Mouse (Mus musculus) myocyte (in vitro differentiated cells): ENCODE measurements at regions not wholly inside any gene's neighbourhood (a gene's known extent, or its start where the extent isn't known, plus 50 kb on each side); places are given as distances from the start of the nearest gene placed in this dataset.

Source experiments
- H3K27me3 ChIP-seq: one replicate; pipeline ENCODE4 v1.6.1; 2011; ENCODE audit not compliant: control insufficient read depth, insufficient read depth, insufficient read length
- H3K36me3 ChIP-seq: one replicate; pipeline ENCODE4 v1.6.1; 2011; ENCODE audit not compliant: control insufficient read depth, insufficient read depth
- H3K4me2 ChIP-seq: one replicate; pipeline ENCODE4 v1.6.1; 2011; ENCODE audit warnings: low read depth, control low read depth
- H3K4me3 ChIP-seq: one replicate; pipeline ENCODE4 v1.5.1; 2011; ENCODE audit warnings: mild to moderate bottlenecking, control low read depth, moderate library complexity
- H3K79me2 ChIP-seq: one replicate; pipeline ENCODE4 v1.6.1; 2011; ENCODE audit not compliant: control insufficient read depth, insufficient read depth
- H3ac ChIP-seq: one replicate; pipeline ENCODE4 v1.6.1; 2011; ENCODE audit not compliant: control insufficient read depth, insufficient read length
- CEBPB ChIP-seq: IDR thresholded peaks from 2 replicates; pipeline ENCODE4 v1.6.1; 2011; ENCODE audit warnings: mild to moderate bottlenecking, moderate library complexity; ENCODE audit not compliant: poor library complexity, insufficient read depth, severe bottlenecking
- E2F4 ChIP-seq: IDR thresholded peaks from one replicate; pipeline ENCODE4 v1.6.1; 2011; ENCODE audit warnings: mild to moderate bottlenecking, control low read depth, moderate library complexity; ENCODE audit not compliant: insufficient read depth
- MAX ChIP-seq: IDR thresholded peaks from one replicate; pipeline ENCODE4 v1.6.1; 2011; ENCODE audit warnings: low read depth, mild to moderate bottlenecking, control low read depth
- MYOD1 ChIP-seq, 3 experiments: IDR thresholded peaks; one replicate each; pipeline ENCODE4 v1.6.1; 2011; ENCODE audit warnings: control low read depth in 2 of 3, low read depth in 2 of 3, mild to moderate bottlenecking in 2 of 3, moderate library complexity in 1 of 3; ENCODE audit not compliant: insufficient read length in 2 of 3, control insufficient read depth in 1 of 3
- MYOG ChIP-seq, 3 experiments: IDR thresholded peaks; one replicate each; pipeline ENCODE4 v1.6.1; 2011; ENCODE audit warnings: control low read depth in 2 of 3, low read depth in 2 of 3, mild to moderate bottlenecking in 2 of 3; ENCODE audit not compliant: insufficient read length in 2 of 3, control insufficient read depth in 1 of 3, insufficient read depth in 1 of 3
- POLR2A ChIP-seq: IDR thresholded peaks from one replicate; pipeline ENCODE4 v1.6.1; 2011; ENCODE audit warnings: low read depth, mild to moderate bottlenecking, control low read depth, moderate library complexity; ENCODE audit not compliant: insufficient read length
- POLR2AphosphoS2 ChIP-seq: IDR thresholded peaks from one replicate; pipeline ENCODE4 v1.6.1; 2011; ENCODE audit warnings: low read depth, control low read depth; ENCODE audit not compliant: insufficient read length
- REST ChIP-seq: IDR thresholded peaks from one replicate; pipeline ENCODE4 v1.6.1; 2011; ENCODE audit warnings: mild to moderate bottlenecking, control low read depth, moderate library complexity; ENCODE audit not compliant: insufficient read depth, insufficient read length
- SRF ChIP-seq: IDR thresholded peaks from one replicate; pipeline ENCODE4 v1.6.1; 2011; ENCODE audit warnings: low read depth; ENCODE audit not compliant: control insufficient read depth, insufficient read length
- TCF12 ChIP-seq: IDR thresholded peaks from one replicate; pipeline ENCODE4 v1.6.1; 2011; ENCODE audit warnings: mild to moderate bottlenecking, control low read depth; ENCODE audit not compliant: poor library complexity, insufficient read depth, severe bottlenecking
- TCF3 ChIP-seq: IDR thresholded peaks from one replicate; pipeline ENCODE4 v1.6.1; 2011; ENCODE audit warnings: low read depth, control low read depth; ENCODE audit not compliant: insufficient read length
- USF1 ChIP-seq: IDR thresholded peaks from one replicate; pipeline ENCODE4 v1.6.1; 2011; ENCODE audit warnings: low read depth, mild to moderate bottlenecking, control low read depth, moderate library complexity

DNA sequence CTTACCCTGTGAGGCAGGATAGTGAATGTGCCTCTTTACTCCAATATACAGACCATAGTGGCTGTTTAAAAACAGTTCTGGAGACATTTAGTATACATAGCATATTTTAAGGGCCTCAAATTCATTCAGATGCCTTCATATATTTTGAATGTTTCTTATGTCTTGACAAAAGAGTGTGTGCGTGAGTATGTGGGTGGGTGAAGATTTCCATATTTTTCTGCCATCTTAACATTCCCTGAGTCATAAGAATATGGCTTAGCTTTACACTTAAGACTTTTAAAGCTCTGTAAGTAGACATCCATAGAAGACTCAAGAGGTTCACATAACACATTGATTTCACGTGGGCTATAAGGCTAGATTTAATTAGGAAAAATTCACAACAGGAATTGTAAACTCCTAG lies 81.3 kb upstream of the Mycbp2 start:
- Histone ChIP-seq H3K4me2 (no peak overlapping the region), H3K4me3 (no peak overlapping the region), H3K36me3 (no peaks in the 10 kb centered on the region), H3ac (no peak overlapping the region), H3K27me3 (no peaks in the 10 kb centered on the region), H3K79me2 (no peaks in the 10 kb centered on the region)
- TF ChIP-seq TCF12 (no peak), USF1 (no peak), POLR2A (no peak), REST (no peak)

DNA sequence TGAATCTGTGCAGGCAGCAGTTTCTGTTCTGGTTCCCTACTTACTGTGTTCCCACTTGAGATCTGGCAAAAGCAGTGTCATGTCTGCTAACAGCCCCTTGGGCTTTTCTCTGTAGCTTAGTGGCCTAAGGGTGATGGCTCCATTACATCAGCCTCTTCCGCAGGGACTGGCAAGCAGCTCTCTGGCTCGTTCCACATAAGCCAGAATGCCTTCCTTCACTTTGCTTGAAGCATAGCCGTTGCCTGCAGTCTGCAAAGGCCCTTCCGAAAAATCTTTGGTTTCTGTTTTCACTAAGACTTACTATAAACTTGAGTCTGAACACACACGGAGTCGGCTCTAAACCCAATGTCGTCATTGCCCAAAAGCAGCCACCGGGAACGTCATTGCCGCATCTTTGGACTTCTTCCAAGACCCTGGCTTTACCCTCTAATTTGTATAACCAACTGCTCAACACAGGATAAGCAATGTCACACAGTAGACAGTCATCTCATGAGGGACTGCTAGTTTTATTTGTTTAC lies 74.8 kb upstream of the Mycbp2 start:
- TF ChIP-seq MYOD1 (IDR thresholded peaks at IDR 0.05; ENCODE audit: control insufficient read depth in 1 of 3, insufficient read length in 2 of 3, low read depth in 2 of 3) (no peak), POLR2A (no peak), MYOG (IDR thresholded peaks at IDR 0.05; ENCODE audit: control insufficient read depth in 1 of 3, insufficient read depth in 1 of 3, insufficient read length in 2 of 3, low read depth in 2 of 3) (no peak), CEBPB (no peak), TCF12 (no peak), POLR2AphosphoS2 (no peak), TCF3 (no peak), REST (no peak), MAX (no peak), USF1 (no peak)
- peak overlapping the region; percentile 49 for H3K4me2 ChIP-seq
- no peak overlapping the region for H3ac ChIP-seq
- H3K27me3 ChIP-seq = no peaks in the 10 kb centered on the region
- no peaks in the 10 kb centered on the region for H3K36me3 ChIP-seq
- H3K4me3 ChIP-seq = no peak overlapping the region
- H3K79me2 ChIP-seq = no peaks in the 10 kb centered on the region

DNA sequence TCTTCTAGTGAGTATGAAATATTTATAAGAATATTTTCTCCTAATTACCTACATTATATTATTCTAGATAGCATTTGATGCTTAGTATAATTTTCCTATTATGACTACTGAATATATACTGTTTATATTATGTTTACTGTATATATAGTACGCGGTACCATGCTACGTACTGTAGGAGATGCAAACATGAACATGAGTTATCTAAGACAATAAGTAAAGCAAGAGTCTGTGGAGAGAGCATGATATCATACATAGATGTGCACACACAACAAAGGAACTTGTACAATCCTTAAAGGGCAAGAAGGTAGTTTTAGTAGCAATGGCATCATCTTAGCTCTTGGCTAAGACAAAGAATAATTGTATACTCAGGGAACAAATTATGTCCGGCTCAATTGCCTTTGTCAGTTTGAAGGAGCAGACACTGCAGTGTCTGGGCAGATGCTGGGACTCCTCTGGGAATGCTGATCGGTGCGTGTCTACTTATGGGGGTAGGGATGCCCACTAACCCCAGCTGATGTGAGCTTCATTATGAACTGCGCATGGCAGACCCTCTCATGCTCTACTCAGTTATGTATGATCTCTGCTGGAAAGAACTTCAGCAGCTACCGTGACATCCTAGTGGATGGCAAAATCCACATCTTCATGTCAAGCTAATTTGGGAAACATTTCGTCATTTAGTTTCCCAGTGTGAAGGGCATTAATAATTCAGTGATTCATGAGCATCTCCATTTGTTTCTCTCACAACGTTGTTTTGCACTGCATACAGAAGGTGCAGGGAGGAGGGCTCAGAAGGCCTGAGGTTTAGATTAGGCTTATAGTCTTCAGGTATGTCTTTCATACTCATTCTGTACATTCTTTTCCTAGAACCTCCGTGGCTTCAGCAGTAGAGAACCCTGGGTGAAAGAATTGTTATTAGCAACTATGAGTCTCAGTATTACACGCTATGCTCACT lies 70.8 kb upstream of the Mycbp2 start:
- H3K27me3 ChIP-seq = no peaks in the 10 kb centered on the region
- H3K4me2 ChIP-seq = no peak overlapping the region
- no peaks in the 10 kb centered on the region for H3K36me3 ChIP-seq
- H3K79me2 ChIP-seq = no peaks in the 10 kb centered on the region
- H3K4me3 ChIP-seq = no peak overlapping the region
- TF ChIP-seq USF1 = no peak
- no peak for TF ChIP-seq REST
- no peak overlapping the region for H3ac ChIP-seq

DNA sequence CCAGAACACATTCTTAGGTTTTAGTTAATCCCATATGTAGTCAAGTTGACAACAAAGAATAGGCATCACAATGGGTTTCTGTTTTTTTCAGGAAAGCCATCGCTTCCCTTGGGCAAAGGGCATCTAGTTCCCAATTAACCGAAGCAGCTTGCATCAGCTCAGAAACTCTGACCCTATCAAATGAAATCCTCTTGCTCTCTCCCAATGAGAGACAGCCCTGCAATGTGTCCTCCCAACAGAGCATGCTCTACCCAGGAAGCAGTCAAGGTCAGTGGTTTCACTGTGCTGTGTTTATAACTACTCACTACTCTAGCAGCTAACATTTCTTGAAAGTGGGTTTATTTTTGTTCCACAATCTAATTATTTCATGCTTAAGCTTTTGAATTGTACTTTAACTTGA lies 58.0 kb upstream of the Mycbp2 start:
- no peaks in the 10 kb centered on the region for H3K79me2 ChIP-seq
- H3K4me3 ChIP-seq = no peak overlapping the region
- no peaks in the 10 kb centered on the region for H3K27me3 ChIP-seq
- H3ac ChIP-seq = no peak overlapping the region
- TF ChIP-seq POLR2AphosphoS2 (no peak), USF1 (no peak), MYOG (IDR thresholded peaks at IDR 0.05; ENCODE audit: control insufficient read depth in 1 of 3, insufficient read depth in 1 of 3, insufficient read length in 2 of 3, low read depth in 2 of 3) (no peak), E2F4 (no peak), REST (no peak), CEBPB (no peak), MAX (no peak), SRF (no peak), POLR2A (no peak), MYOD1 (IDR thresholded peaks at IDR 0.05; ENCODE audit: control insufficient read depth in 1 of 3, insufficient read length in 2 of 3, low read depth in 2 of 3) (no peak), TCF3 (no peak)
- H3K4me2 ChIP-seq = no peak overlapping the region
- H3K36me3 ChIP-seq = no peaks in the 10 kb centered on the region

DNA sequence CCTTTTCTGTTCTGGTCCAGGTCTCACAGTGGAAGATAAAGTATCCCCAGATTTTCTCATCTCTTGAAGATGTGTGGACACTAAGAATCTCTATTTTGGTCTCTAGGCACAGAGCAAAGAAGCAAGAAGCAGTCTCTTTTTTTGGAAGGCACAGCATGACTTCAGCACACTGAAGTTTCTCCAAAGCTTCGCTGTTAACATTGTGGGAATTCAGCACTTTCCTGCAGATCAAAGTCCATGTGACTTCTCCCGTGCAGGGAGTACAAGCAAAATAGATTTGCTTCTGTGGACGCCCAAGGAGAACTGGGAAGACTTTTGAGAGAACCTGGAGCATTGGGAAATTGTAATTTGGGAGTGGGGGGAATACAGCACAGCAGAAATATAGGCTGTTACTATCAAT lies 56.4 kb upstream of the Mycbp2 start:
- no peak for TF ChIP-seq CEBPB
- TF ChIP-seq USF1 = no peak
- no peak for TF ChIP-seq TCF12
- no peak for TF ChIP-seq MYOD1 (IDR thresholded peaks at IDR 0.05; ENCODE audit: control insufficient read depth in 1 of 3, insufficient read length in 2 of 3, low read depth in 2 of 3)
- TF ChIP-seq MYOG (IDR thresholded peaks at IDR 0.05; ENCODE audit: control insufficient read depth in 1 of 3, insufficient read depth in 1 of 3, insufficient read length in 2 of 3, low read depth in 2 of 3) = no peak
- no peak for TF ChIP-seq REST
- no peak for TF ChIP-seq E2F4
- no peak for TF ChIP-seq SRF
- Histone ChIP-seq H3K4me3 (no peak overlapping the region), H3K4me2 (no peak overlapping the region), H3ac (no peak overlapping the region), H3K79me2 (no peaks in the 10 kb centered on the region), H3K27me3 (no peaks in the 10 kb centered on the region), H3K36me3 (no peaks in the 10 kb centered on the region)
